Mouse (Mus musculus): ENCODE data around the gene Itpk1. TPM values are rescaled to one million over a fixed set of nuclear protein-coding genes. Genes with fewer than 3 reads are reported as not detected.
A peak's percentile ranks its signal among the peaks of the same experiment; 100 is the strongest.

The Itpk1 gene
- total RNA-seq, 2 experiments from 2014 or later, result 7.5 to 7.9 TPM

- DNase-seq, result peak; percentile 87
Observed at GRCm38 (mm10) chr12:102550529-102550928, 154.2 kb downstream of the Itpk1 start.

DNA sequence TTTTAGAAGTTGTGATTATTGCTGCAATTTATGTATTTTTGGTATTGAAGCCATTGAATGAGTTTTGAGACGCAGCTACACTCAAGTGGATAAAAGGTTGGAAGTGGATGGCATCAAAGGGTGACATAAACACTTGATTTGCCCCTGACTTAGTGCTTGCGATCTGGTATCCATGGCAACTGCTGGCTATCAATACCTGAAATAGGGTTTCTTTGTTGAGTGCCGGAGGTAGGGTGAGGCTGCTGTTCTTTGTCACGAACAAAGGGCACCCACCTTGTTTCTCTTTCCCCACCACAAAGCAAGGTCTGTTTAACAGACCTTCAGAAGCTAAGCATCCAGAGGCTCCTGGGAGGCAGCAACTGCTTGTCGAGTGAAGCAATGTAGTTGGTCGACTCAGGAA, 159.6 kb downstream of the Itpk1 start:
- no peak for DNase-seq

- no peak for DNase-seq
Observed at GRCm38 (mm10) chr12:102541168-102541567, 163.6 kb downstream of the Itpk1 start.

DNA sequence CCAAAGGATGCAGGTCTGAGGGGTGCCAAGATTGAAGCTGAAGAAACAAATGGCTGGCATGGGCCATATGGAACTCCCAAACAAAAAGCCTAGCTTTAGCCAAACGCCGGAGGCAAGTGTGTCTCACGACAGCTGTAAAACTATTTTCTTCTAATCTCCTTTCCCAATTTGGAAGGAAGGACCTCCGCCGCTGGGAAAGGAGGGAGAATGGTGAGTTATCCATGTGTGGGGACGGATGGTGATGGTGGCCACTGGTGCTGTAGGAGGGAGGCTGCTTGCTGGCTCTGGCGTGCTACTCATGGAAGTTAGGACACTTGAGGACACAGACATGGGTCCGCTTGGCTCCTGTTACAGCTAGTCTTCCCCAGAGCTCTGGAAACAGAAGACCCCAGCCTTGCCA, 164.5 kb downstream of the Itpk1 start:
- DNase-seq, result no peak

DNA sequence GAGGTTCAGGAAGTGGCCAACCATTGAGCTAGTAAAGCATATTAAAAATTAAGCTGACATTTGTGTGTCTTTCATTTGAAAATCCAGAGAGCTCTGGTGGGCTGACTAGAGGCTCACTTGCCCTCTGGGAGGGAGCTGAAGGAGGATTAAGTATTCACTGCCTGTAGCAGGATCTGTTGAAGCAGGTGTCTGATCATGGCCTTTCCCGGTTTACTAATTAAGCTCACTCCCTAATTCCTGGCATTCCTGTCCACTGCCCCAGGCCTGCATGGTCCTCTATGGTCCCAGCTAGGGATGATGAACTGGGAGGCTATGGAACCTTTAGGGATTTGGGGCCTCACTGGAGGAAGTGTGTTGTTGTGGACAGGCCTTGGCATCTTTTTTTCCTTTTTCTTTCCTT, 168.9 kb downstream of the Itpk1 start:
- DNase-seq, result no peak

GRCm38 (mm10) chr12:102527989-102528388, 176.7 kb downstream of the Itpk1 start:
- DNase-seq, result no peak

DNA sequence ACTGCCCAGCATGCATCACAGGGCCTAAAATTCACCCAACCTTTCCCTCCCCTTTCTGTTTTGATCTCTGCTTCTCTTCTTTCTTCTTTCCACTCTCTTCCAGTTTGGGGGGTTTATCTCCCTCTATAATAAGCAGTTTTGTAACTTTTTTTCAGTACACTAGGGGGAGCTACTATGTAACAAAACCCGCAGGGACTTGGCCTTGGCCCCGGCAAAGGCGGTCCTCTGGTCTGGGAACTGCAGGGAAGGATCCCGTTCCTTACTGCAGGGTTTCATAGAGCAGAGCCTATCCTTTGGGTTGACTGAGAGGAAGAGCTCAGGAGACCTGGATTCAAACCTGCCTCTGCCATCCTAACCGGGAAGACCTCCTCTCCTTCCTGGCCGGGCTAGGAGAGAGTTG, 180.0 kb downstream of the Itpk1 start:
- DNase-seq, result peak; percentile 53

DNA sequence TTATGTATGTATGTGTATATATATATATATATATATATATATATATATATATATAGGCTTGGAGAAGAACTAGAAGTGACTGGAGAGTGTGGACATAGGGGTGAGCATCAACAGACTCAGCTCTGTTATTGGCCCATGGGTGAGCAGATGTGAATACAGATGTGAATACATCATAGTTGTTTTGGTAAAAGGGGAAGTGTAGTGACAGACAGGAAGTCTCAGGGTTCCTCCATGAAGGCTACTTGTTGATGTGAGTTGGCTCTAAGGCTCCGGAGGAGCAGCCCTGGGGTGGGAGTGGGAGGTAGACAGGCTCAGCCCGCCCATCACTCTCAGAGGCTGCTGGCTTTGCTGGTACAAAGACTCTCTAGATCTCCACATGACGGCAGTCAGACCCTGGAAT, 180.5 kb downstream of the Itpk1 start:
- DNase-seq, result peak; percentile 8

GRCm38 (mm10) chr12:102521777-102522319, 182.9 kb downstream of the Itpk1 start:
- DNase-seq, result no peak

DNA sequence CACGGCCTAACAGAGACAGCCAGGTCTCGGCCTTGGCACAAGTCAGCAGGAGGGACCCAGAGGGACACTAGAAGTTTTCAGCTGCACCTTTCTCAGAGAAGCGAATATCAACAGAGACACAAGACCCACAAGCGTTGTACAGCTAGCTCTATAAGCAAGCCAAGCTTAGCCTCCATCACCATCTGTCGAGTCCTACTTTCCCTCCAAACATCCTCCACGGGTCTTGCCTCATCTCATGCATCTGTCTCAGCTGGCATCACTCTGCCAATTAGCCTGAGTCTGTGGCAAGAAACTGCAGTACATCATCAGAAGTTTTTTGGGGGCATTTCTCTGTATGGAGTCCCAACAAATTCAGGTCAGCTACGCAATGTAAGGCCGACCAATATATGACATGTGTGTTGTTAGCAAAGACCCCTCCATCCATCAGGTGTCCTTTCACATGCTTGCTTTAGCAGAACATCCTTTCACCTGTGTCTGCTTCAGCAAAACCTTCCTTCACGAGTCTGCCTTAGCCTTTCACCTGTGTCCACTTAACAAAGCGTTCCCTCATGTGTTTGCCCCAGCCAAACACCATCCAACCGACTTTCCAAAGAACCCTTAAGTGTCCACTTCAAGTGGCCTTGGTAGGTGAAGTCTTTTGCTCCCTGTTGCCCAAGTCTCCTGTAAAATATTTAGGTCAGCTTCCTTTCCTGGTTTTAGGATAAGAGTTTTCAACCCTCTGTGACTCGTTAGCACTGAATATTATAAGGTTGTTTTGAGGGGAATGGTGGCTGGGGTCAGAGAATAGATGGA, 184.6 kb downstream of the Itpk1 start:
- DNase-seq, result no peak

Small RNA genes within 50 kb of the gene (microRNA-seq; reads per million reads assigned to microRNA genes)
- gene Mir1936, result 0 to 0.20 reads per million in 2 experiments

Other genes with a start within 250 kb of the Itpk1 start
- 10 to 100 TPM; 23.0 to 26.7 TPM for gene Golga5, start 235.8 kb downstream of the Itpk1 start, total RNA-seq (2021)
- gene Chga, start 150.0 kb downstream of the Itpk1 start, total RNA-seq (2021), result under 1 TPM in 1 of 2 experiments, not detected in 1; 0.18 TPM
- 10 to 100 TPM in 1 of 2 experiments, 1 to 10 TPM in 1; 8.2 to 11.4 TPM for gene Moap1, start 38.7 kb upstream of the Itpk1 start, total RNA-seq (2021)
- gene Tmem251, start 38.8 kb upstream of the Itpk1 start, total RNA-seq (2021), result 1 to 10 TPM; 5.7 to 6.0 TPM
- gene Gm28051, start 52.8 kb upstream of the Itpk1 start, total RNA-seq (2021), result not detected
- gene Gon7, start 52.9 kb upstream of the Itpk1 start, total RNA-seq (2021), result 10 to 100 TPM; 13.0 to 13.5 TPM
- 10 to 100 TPM; 37.3 to 39.1 TPM for gene Ubr7, start 53.0 kb upstream of the Itpk1 start, total RNA-seq (2021)
- gene Gm20604, start 53.7 kb upstream of the Itpk1 start, total RNA-seq (2021), result 1 to 10 TPM; 6.5 to 7.1 TPM
- gene Btbd7, start 173.5 kb upstream of the Itpk1 start, total RNA-seq (2021), result 10 to 100 TPM; 34.6 to 35.0 TPM
- not detected for gene Cox8c, start 194.4 kb upstream of the Itpk1 start, total RNA-seq (2021)
- under 1 TPM; 0.17 to 0.29 TPM for gene Unc79, start 243.9 kb upstream of the Itpk1 start, total RNA-seq (2021)

Data from heart, postnatal 4 days (tissue).